Mouse (Mus musculus) embryonic facial prominence, embryonic 11.5 days (tissue): ENCODE data around the gene Ergic2. TPM values are rescaled to one million over a fixed set of nuclear protein-coding genes. Genes with fewer than 3 reads are reported as not detected.

Source experiments
- ATAC-seq: fragments of 200-750 bp; cut with Nextera tagmentation; replicated peaks from 2 replicates; pipeline ENCODE4 v1.8.0; 2017; ENCODE audit warnings: low read depth; ENCODE audit not compliant: insufficient number of reproducible peaks, low FRiP score, low TSS enrichment
- DNase-seq: peaks from one replicate; pipeline ENCODE4 v3.0.0-alpha.2; 2015; ENCODE audit warnings: low spot score
- H3K27ac ChIP-seq: fragments of 300-500 bp; sonication (generic); replicated peaks from 2 replicates; pipeline ENCODE4 v1.5.1; 2014; ENCODE audit warnings: mild to moderate bottlenecking, low read depth, low read length, control low read depth
- H3K27me3 ChIP-seq: fragments of 300-500 bp; sonication (generic); 2 replicates; pipeline ENCODE4 v1.6.1; 2014; ENCODE audit warnings: mild to moderate bottlenecking, low read length, moderate library complexity, mixed read lengths; ENCODE audit not compliant: control insufficient read depth, insufficient read depth
- H3K36me3 ChIP-seq: fragments of 300-500 bp; sonication (generic); replicated peaks from 2 replicates; pipeline ENCODE4 v1.6.1; 2014; ENCODE audit warnings: low read depth, mild to moderate bottlenecking, low read length, moderate library complexity, mixed read lengths; ENCODE audit not compliant: control insufficient read depth, insufficient read depth
- H3K4me1 ChIP-seq: fragments of 300-500 bp; sonication (generic); 2 replicates; pipeline ENCODE4 v1.6.1; 2014; ENCODE audit warnings: low read length, mixed read lengths; ENCODE audit not compliant: control insufficient read depth, insufficient read depth
- H3K4me2 ChIP-seq: fragments of 300-500 bp; sonication (generic); 2 replicates; pipeline ENCODE4 v1.6.1; 2014; ENCODE audit warnings: low read depth, mild to moderate bottlenecking, control low read depth, low read length, moderate library complexity
- H3K4me3 ChIP-seq: fragments of 300-500 bp; sonication (generic); 2 replicates; pipeline ENCODE4 v1.5.1; 2014; ENCODE audit warnings: low read depth, low read length, control low read depth
- H3K9ac ChIP-seq: fragments of 300-500 bp; sonication (generic); replicated peaks from 2 replicates; pipeline ENCODE4 v1.6.1; 2014; ENCODE audit warnings: mild to moderate bottlenecking, control low read depth, low read length
- H3K9me3 ChIP-seq: fragments of 300-500 bp; sonication (generic); replicated peaks from 2 replicates; pipeline ENCODE4 v1.6.1; 2016; ENCODE audit warnings: mild to moderate bottlenecking, low read length, inconsistent platforms, mixed read lengths; ENCODE audit not compliant: control insufficient read depth
- WGBS: fragments of 180-500 bp; shearing (Covaris S2); extraction: QIAGEN DNeasy Blood & Tissue Kit; methylation state at CpG from one replicate; pipeline ENCODE4 v1.1.7; 2014; 5-methylcytosine and 5-hydroxymethylcytosine counted together
- polyA plus RNA-seq: library from polyadenylated mRNA; unstranded; fragments of >200 nt; fragmentation: Nextera tagmentation; extraction: Ambion mirVana; gene quantifications from 2 replicates; pipeline ENCODE4 v1.2.1, GENCODE M21; 2014

Gene Ergic2
- polyA plus RNA-seq, 1 experiment from 2014 or later = 240 TPM

- Histone ChIP-seq H3K4me3 (no peak overlapping the region), H3K4me2 (no peak overlapping the region), H3K4me1 (no peaks in the 10 kb centered on the region), H3K27ac (no peak overlapping the region), H3K36me3 (no peaks in the 10 kb centered on the region), H3K9me3 (no peaks in the 10 kb centered on the region), H3K27me3 (no peaks in the 10 kb centered on the region), H3K9ac (no peak overlapping the region)
- DNase-seq (no peak), ATAC-seq (no peak)
- 78% methylated on average over 3 of the region's 3 CpGs for WGBS
Measured at GRCm38 (mm10) chr6:148234105-148234828, 22.1 kb upstream of the Ergic2 start.

GRCm38 (mm10) chr6:148227542-148227941 is 15.4 kb upstream of the Ergic2 start:
- Histone ChIP-seq H3K4me2 (no peak overlapping the region), H3K27me3 (no peaks in the 10 kb centered on the region), H3K4me3 (no peak overlapping the region), H3K36me3 (no peaks in the 10 kb centered on the region), H3K9me3 (no peaks in the 10 kb centered on the region), H3K27ac (no peak overlapping the region), H3K4me1 (no peaks in the 10 kb centered on the region), H3K9ac (no peak overlapping the region)
- DNase-seq (no peak), ATAC-seq (no peak)
- WGBS = 66% methylated on average over 3 of the region's 3 CpGs

GRCm38 (mm10) chr6:148222686-148223085 is 10.5 kb upstream of the Ergic2 start:
- WGBS = 78% methylated on average over 2 of the region's 2 CpGs
- Histone ChIP-seq H3K27ac (no peak overlapping the region), H3K9me3 (no peaks in the 10 kb centered on the region), H3K9ac (no peak overlapping the region), H3K4me1 (no peaks in the 10 kb centered on the region), H3K36me3 (no peaks in the 10 kb centered on the region), H3K27me3 (no peaks in the 10 kb centered on the region), H3K4me2 (no peak overlapping the region), H3K4me3 (no peak overlapping the region)
- no peak for DNase-seq
- ATAC-seq = no peak

GRCm38 (mm10) chr6:148218235-148219076 is 6.3 kb upstream of the Ergic2 start:
- H3K9me3 ChIP-seq = no peaks in the 10 kb centered on the region
- ATAC-seq = no peak
- no peak for DNase-seq
- no peak overlapping the region for H3K9ac ChIP-seq
- 87% methylated on average over 2 of the region's 2 CpGs for WGBS
- H3K27ac ChIP-seq = no peak overlapping the region
- H3K4me2 ChIP-seq = no peak overlapping the region
- H3K4me3 ChIP-seq = no peak overlapping the region
- no peaks in the 10 kb centered on the region for H3K4me1 ChIP-seq
- no peaks in the 10 kb centered on the region for H3K27me3 ChIP-seq
- H3K36me3 ChIP-seq = no peaks in the 10 kb centered on the region

- H3K4me3 ChIP-seq = no peak overlapping the region
- WGBS = 85% methylated on average over 4 of the region's 4 CpGs
- ATAC-seq (no peak), DNase-seq (no peak)
- H3K4me2 ChIP-seq = no peak overlapping the region
- no peak overlapping the region for H3K9ac ChIP-seq
- H3K9me3 ChIP-seq = no peaks in the 10 kb centered on the region
- H3K27me3 ChIP-seq = no peaks in the 10 kb centered on the region
- no peaks in the 10 kb centered on the region for H3K36me3 ChIP-seq
- H3K4me1 ChIP-seq = no peaks in the 10 kb centered on the region
- no peak overlapping the region for H3K27ac ChIP-seq
Measured at GRCm38 (mm10) chr6:148216752-148217151, 4.6 kb upstream of the Ergic2 start.

- no peak overlapping the region for H3K9ac ChIP-seq
- no peaks in the 10 kb centered on the region for H3K27me3 ChIP-seq
- H3K4me2 ChIP-seq = no peak overlapping the region
- no peak overlapping the region for H3K4me3 ChIP-seq
- H3K4me1 ChIP-seq = no peaks in the 10 kb centered on the region
- no peaks in the 10 kb centered on the region for H3K9me3 ChIP-seq
- H3K27ac ChIP-seq = no peak overlapping the region
- DNase-seq = peak; percentile 74
- 11% methylated on average over 5 of the region's 5 CpGs for WGBS
- ATAC-seq = no peak
- no peaks in the 10 kb centered on the region for H3K36me3 ChIP-seq
Measured at GRCm38 (mm10) chr6:148214765-148215164, 2.6 kb upstream of the Ergic2 start.

- peak; percentile 16 for DNase-seq
- Histone ChIP-seq H3K27ac (peak overlapping the region; percentile 53; the same call in 1 of the 2 replicates), H3K27me3 (no peaks in the 10 kb centered on the region), H3K9me3 (no peaks in the 10 kb centered on the region), H3K4me1 (no peaks in the 10 kb centered on the region), H3K9ac (peak overlapping the region; percentile 95), H3K36me3 (no peaks in the 10 kb centered on the region), H3K4me2 (peak overlapping the region; percentile 59), H3K4me3 (peak overlapping the region; percentile 90)
- ATAC-seq = peak; percentile 74
- WGBS = under 1% methylated on average over 46 of the region's 51 CpGs
Measured at GRCm38 (mm10) chr6:148211391-148211876, 740 bp downstream of the Ergic2 start.

GRCm38 (mm10) chr6:148207522-148207921 is 4.7 kb downstream of the Ergic2 start:
- WGBS = 84% methylated on average over 1 of the region's 1 CpGs
- no peaks in the 10 kb centered on the region for H3K9me3 ChIP-seq
- H3K27ac ChIP-seq = no peak overlapping the region
- no peak for ATAC-seq
- H3K27me3 ChIP-seq = no peaks in the 10 kb centered on the region
- H3K4me3 ChIP-seq = no peak overlapping the region
- H3K4me2 ChIP-seq = no peak overlapping the region
- DNase-seq = no peak
- H3K4me1 ChIP-seq = no peaks in the 10 kb centered on the region
- H3K9ac ChIP-seq = no peak overlapping the region
- no peaks in the 10 kb centered on the region; the same call in 1 of the 2 replicates for H3K36me3 ChIP-seq
